In the genomic region with DNA sequence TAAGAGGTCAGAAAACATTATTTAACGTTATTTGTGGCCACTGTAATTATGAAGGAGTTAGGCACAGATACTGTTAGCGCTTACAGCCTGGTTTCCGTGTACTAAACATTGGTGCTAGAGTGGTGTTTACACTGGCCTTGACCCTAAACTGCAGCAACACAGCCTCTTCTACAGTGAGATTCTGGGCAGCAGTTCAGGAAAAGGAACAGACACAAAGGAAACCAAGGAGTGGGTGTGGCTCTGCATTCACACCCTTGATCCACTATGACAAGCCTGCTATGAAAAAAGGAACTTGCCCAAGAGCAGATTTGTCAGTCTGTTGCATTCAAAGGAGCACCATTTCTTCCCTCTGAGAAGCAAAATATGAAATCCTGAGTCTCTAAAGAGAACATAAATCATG, we compare ENCODE assay signal across 10 mouse cellular contexts.
DNase-seq lines count a peak whose midpoint lies in the region; ATAC-seq and TF ChIP-seq lines count a peak whose summit lies in the region.
"Had no signal": no experiment of that assay in that cellular context is flagged by ENCODE, and none has a peak within 500 bp of the region (broad histone marks: within the 10 kb centered on the region; RNA-seq: fewer than 3 reads in every experiment).

No protein-coding gene starts in this region.

- no peak overlapping the region for H3K27ac ChIP-seq in neural tube, embryonic 13.5 days (replicated peaks)
- H3K27ac ChIP-seq in stomach, postnatal 0 days (replicated peaks): no peak overlapping the region
- H3K27ac ChIP-seq in liver, embryonic 12.5 days: no peak overlapping the region

- ATAC-seq in neural tube, embryonic 13.5 days (ENCODE audit: low read depth): 0 out of 2 replicates have a peak, but pooled peaks have one; percentile 53
- peak; percentile 82; the same call in 1 of the 2 replicates for ATAC-seq in stomach, postnatal 0 days (ENCODE audit: low FRiP score, low TSS enrichment)
- ATAC-seq in liver, embryonic 12.5 days: no peak
- ATAC-seq: inflammation-experienced regulatory T-cells, adult 6 months had no signal

- peaks cover 26% of the 10 kb centered on the region for H3K4me1 ChIP-seq in neural tube, embryonic 13.5 days (replicated peaks)
- H3K4me1 ChIP-seq in stomach, postnatal 0 days (replicated peaks; ENCODE audit: control insufficient read depth, insufficient read depth): no peaks in the 10 kb centered on the region
- no peaks in the 10 kb centered on the region for H3K4me1 ChIP-seq in liver, embryonic 12.5 days

- no peaks in the 10 kb centered on the region for H3K36me3 ChIP-seq in neural tube, embryonic 13.5 days
- no peaks in the 10 kb centered on the region for H3K36me3 ChIP-seq in stomach, postnatal 0 days (ENCODE audit: control insufficient read depth, insufficient read depth, low read length)
- H3K36me3 ChIP-seq in liver, embryonic 12.5 days: no peaks in the 10 kb centered on the region

- TF ChIP-seq EP300 in stomach, postnatal 0 days (optimal IDR thresholded peaks at IDR 0.05): no peak

- no peak overlapping the region for H3K4me3 ChIP-seq in neural tube, embryonic 13.5 days
- H3K4me3 ChIP-seq in stomach, postnatal 0 days (ENCODE audit: low read depth, low read length): no peak overlapping the region
- H3K4me3 ChIP-seq in liver, embryonic 12.5 days: no peak overlapping the region

- no peaks in the 10 kb centered on the region for H3K27me3 ChIP-seq in neural tube, embryonic 13.5 days
- no peaks in the 10 kb centered on the region for H3K27me3 ChIP-seq in stomach, postnatal 0 days (ENCODE audit: control insufficient read depth, insufficient read depth, low read length)
- H3K27me3 ChIP-seq in liver, embryonic 12.5 days (replicated peaks): no peaks in the 10 kb centered on the region

- WGBS in neural tube, embryonic 13.5 days: 54% methylated on average over 3 of the region's 3 CpGs
- WGBS in large intestine, adult 2 months: 5% methylated on average over 3 of the region's 3 CpGs
- 20% methylated on average over 3 of the region's 3 CpGs for WGBS in stomach, postnatal 0 days
- WGBS in liver, embryonic 12.5 days (ENCODE audit: insufficient replicate concordance): 45% methylated on average over 3 of the region's 3 CpGs

- H3K9ac ChIP-seq in neural tube, embryonic 13.5 days: no peak overlapping the region
- no peak overlapping the region for H3K9ac ChIP-seq in stomach, postnatal 0 days (ENCODE audit: low read length)
- H3K9ac ChIP-seq in liver, embryonic 12.5 days: no peak overlapping the region

- no peak for TF ChIP-seq CTCF in stomach, postnatal 0 days (IDR thresholded peaks at IDR 0.05; ENCODE audit: low read depth)

- H3K4me2 ChIP-seq in neural tube, embryonic 13.5 days: no peak overlapping the region
- no peak overlapping the region for H3K4me2 ChIP-seq in stomach, postnatal 0 days (replicated peaks; ENCODE audit: low read depth)
- H3K4me2 ChIP-seq in liver, embryonic 12.5 days: no peak overlapping the region

- 0 out of 2 replicates have a peak, but pooled peaks cover 8% of the 10 kb centered on the region for H3K9me3 ChIP-seq in neural tube, embryonic 13.5 days
- no peaks in the 10 kb centered on the region for H3K9me3 ChIP-seq in stomach, postnatal 0 days (ENCODE audit: control insufficient read depth, low read length)
- no peaks in the 10 kb centered on the region for H3K9me3 ChIP-seq in liver, embryonic 12.5 days (replicated peaks)

- peak; percentile 24 for DNase-seq in embryo, embryonic 10 days (ENCODE audit: low spot score)
- no peak for DNase-seq in embryo, embryonic 11 days
- no peak for DNase-seq in neural tube, embryonic 10.5 days (ENCODE audit: extremely low spot score, low spot score)
- DNase-seq in large intestine, adult 2 months (ENCODE audit: low read depth, low spot score): peak; percentile 13
- peak; percentile 27 for DNase-seq in stomach, postnatal 0 days (ENCODE audit: low spot score)
- no peak for DNase-seq in kidney, postnatal 4 days
- DNase-seq: left cerebral cortex, postnatal 4 days had no signal

Comparison
In these comparisons a context has a peak if more than half of its experiments do, and no peak if none do; other contexts are left out.
1. DNase-seq: peak in embryo, embryonic 10 days (single experiment), large intestine, adult 2 months (single experiment) and stomach, postnatal 0 days (single experiment); none in embryo, embryonic 11 days (single experiment), neural tube, embryonic 10.5 days (single experiment) and kidney, postnatal 4 days (0 of 2).